Mouse (Mus musculus): Measurements from ENCODE around the gene Gnl1.
"Not testable (repeated sequence)": the region's sequence is repeated elsewhere in the genome, so short reads cannot be mapped to it uniquely, and the experiment has no call there.

The Gnl1 gene

GRCm38 (mm10) chr17:35979401-35980362 is at the start of gene Gnl1, which contains the start of gene Prr3:
Gene Gnl1, plus strand, starts transcription at chr17:35979851.
Gene Prr3, minus strand, starts transcription at chr17:35980236.
- DNase-seq (ENCODE audit: low read depth), result peak; percentile 96

DNA sequence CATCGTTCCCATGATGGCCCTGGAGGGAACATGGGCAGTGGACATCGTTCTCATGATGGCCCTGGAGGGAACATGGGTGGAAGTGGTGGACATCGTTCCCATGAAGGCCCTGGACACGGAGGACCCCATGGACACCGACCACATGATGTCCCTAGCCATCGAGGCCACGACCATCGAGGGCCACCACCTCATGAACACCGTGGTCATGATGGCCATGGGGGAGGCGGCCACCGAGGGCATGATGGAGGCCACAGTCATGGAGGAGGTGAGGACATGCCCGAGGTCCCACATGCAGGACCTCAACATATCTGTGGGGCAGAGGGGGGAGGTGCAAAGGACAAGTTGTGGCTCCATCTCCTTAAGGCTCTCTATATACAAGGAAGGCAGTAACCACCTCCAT is 49.0 kb upstream of the Gnl1 start:
- no peak for DNase-seq (ENCODE audit: low read depth)

- no peak for DNase-seq (ENCODE audit: low read depth)
Measured at GRCm38 (mm10) chr17:35932608-35933007, 47.0 kb upstream of the Gnl1 start.

- not testable (repeated sequence) for DNase-seq (ENCODE audit: low read depth)
Measured at GRCm38 (mm10) chr17:35935763-35936162, 43.9 kb upstream of the Gnl1 start.

GRCm38 (mm10) chr17:35937700-35938348 is 41.8 kb upstream of the Gnl1 start:
- DNase-seq (ENCODE audit: low read depth), result peak; percentile 86

DNA sequence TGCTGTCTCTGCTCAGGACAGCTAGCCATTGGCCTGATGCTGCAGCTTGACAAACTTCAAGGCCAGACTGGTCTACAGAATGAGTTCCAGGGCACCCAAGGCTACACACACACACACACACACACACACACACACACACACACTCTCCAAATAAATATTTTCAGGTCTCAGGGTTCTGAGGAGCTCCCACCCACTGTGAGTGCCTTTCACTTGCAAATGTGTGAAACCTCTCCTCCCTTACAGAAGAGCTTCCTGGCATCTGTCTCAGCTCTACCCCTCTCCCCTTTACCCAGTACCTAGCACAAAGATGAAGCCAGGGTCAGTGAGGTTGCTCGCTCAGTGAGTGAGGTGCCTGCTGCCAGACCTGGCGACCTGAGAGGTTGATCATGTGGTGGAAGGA is 40.5 kb upstream of the Gnl1 start:
- no peak for DNase-seq (ENCODE audit: low read depth)

DNA sequence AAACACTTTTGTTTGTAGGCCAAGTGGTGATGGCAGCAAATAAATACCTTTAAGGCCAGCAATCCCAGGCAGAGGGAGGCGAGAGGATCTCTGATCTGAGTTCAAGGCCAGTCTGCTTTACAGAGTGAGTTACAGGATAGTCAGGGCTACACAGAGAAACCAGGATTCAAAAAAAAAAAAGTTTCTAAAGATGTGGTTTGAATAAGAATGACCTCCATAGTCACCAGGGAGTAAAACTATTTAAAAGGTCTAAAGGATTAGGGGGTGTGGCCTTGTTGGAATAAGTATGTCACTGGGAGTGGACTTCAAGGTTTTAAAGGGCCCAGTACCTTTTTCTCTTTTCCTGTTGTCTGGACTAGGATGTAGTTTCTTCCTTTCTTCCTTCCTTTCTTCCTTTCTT is 39.7 kb upstream of the Gnl1 start:
- DNase-seq (ENCODE audit: low read depth), result no peak

GRCm38 (mm10) chr17:35950946-35951345 is 28.7 kb upstream of the Gnl1 start:
- DNase-seq (ENCODE audit: low read depth), result not testable (repeated sequence)

DNA sequence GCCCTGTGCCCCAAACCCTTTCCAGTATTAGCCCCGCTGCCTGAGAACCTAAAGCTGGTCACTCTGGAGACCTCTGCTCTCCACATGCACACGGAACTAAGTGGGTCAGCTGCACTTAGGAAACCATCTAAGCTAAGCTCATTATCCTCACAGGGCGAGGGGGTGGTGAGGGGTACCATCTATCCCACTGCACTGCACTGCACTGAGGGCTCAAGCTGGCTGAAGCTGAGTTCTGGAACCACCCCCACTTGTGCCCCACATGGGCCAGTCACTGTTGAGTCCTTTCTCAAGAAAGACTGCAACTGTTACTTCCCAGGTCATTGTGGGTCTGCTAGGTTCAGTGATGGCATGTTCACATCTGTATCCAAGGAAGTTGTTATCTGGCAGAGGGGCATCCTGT is 27.1 kb upstream of the Gnl1 start:
- DNase-seq (ENCODE audit: low read depth), result not testable (repeated sequence)

- no peak for DNase-seq (ENCODE audit: low read depth)
Measured at GRCm38 (mm10) chr17:35954665-35955064, 25.0 kb upstream of the Gnl1 start.

DNA sequence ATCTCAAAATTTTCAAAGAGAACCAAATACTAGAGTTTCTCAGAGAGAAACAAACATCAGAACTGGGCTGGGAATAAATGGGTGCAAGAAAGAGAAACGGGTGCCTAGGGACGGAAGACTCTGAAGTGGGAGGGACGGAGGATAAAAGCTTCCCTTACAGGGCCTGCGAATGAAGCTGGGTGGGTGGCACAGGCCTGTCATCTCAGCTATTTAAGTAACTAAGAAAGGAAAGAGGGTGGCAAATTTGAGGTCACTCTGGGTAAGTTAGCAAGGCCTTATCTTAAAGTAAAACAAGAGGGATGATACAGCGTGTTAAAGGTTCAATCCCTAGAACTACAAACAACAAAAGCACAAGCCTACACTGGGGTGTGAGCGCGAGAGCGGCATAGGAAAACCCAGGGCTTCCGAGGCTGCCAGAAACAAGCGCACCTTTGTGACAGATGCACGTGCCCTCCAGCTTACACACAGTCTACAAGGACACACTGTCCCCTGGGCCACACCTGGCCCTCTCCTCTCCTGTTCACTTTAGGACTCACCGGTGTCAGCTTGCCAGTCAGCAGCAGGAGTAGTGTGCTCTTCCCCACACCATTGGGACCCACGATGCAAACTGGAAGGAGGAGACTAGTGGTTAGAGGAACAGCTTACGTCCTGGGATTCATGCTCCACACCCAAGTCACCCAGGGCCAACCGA is 21.0 kb upstream of the Gnl1 start:
- no peak for DNase-seq (ENCODE audit: low read depth)

DNA sequence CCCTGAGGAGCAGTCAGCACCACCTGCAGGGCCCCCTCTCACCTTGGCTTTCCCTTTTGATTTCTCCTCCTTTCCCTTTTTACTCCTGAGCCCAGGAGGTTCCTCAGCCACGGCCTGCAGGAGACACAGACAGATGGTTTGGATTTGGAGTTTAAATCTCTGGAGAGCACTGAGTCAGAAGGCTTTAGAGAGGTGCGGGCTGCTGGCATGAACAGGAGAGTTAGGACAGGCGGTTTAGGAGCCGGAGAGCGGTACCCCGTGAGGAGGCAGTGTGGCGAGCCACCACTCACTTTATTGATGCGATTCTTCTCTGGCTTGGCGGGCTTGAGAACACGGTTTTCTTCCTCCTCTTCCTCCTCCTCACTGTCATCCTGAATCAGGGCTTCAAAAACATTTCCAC is 16.4 kb upstream of the Gnl1 start:
- DNase-seq (ENCODE audit: low read depth), result no peak

DNA sequence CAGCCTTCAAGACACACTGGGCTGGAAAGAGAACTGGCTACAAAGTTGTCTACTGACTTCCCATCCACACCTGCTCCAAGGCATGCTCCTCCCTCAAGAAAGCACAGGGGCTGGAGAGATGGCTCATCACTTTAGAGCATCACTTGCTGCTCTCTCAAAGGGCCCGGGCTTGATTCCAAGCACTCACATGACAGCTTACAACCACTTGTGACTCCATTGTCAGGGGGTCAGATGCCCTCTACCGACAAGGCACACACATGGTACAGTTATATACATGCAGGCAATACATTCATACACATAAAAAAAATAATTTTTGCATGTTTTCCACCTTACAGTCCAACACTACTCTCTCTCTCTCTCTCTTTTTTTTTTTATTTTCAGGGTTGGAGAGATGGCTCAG is 12.0 kb upstream of the Gnl1 start:
- DNase-seq (ENCODE audit: low read depth), result no peak

DNA sequence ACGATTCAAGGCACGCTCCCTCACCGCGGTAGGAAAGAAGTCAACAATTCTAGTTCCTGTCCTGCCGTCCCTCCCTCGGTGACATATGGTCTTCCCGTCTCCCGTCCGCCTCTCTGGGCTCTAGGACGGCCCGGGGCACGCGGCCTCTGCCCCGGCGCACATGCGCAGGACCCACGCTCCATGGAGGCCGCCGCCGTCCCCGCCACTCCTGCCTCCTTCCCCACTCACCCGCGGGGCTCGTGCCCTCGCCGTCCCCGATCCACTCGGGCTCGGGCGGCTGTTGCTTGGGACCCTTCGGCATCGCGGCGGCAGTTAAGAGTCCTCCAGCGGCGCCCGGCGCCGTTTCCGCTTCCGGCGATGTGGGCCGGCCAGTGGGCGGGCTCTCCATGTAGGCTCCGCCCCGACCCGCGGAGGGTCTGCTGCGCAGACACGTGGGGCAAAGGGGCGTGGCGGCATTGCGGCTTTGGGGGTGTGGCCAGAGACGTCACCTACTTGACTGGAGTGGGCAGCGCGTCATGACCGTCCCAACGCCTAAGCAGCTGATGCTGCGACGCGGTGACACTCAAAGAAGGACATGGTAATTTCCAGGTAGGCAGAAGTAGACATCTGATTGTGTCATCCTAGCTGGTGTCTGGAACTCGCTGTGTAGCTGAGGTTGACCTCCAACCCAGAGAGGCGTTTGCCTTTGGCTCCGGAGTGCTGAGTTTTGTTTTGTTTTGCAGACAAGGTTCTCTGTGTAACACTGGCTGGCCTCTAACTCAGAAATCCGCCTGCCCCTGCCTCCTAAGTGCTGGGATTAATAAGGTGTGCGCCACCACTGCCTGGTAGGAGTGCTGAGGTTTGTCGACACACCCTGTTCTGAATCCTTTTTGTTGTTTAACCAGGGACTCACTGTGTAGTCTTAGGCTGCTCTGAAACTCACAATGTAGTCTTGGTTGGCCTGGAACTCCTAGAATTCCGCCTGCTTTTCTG is 9.9 kb upstream of the Gnl1 start, which contains the start of gene Abcf1:
Abcf1 (minus strand) TSS at position 344 of the 972 bp plus-strand sequence.
- DNase-seq (ENCODE audit: low read depth), result peak; percentile 97

GRCm38 (mm10) chr17:35972131-35972530 is 7.5 kb upstream of the Gnl1 start:
- DNase-seq (ENCODE audit: low read depth), result peak; percentile 56

DNA sequence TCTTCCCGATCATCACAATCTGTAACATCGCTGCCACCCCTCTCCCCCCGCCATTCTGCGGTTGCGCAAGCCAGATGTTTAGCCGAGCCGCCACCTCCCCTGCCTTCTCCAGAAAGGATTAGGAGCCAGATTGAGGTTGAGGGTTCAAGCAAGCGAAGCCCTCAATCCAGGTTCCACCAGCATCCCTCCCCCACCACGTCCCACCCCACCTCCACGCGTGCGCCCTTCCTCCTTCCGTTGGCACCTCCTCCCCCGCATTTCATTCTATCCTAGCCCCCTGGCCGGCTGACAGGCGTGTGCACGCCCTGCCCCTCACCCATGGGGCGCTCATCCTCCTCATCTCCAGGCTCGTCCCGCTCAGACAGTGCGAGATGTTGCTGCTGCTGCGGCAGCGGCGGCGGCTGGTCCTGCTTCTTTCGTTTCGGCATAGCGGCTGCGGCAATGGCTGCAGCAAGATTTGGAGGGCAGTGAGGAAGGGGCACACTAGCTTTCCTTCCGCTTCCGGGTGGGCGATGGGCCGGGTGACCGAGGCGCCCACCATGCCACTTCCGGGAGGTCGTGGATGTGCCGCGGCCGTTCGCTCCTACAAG is 745 bp upstream of the Gnl1 start:
- peak; percentile 63 for DNase-seq (ENCODE audit: low read depth)

DNA sequence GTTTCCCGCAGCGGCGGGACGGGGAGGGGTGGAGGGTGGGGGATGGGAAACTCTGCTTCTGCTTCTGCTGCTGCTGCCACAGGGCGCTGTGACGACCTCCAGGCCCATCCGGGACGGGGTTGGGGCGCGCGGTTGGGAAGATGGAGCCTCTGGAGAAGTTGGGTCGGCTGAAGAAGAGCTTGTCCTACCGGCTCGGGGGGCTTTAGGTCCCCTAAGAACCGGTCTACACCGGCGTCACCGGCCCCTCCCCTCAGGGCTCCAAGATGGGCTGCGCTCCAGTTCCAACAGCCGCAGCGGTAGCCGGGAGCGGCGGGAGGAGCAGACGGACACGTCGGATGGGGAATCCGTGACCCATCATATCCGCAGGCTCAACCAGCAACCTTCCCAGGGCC is 708 bp downstream of the Gnl1 start:
- no peak for DNase-seq (ENCODE audit: low read depth)

GRCm38 (mm10) chr17:35981776-35982175 is 2.1 kb downstream of the Gnl1 start:
- no peak for DNase-seq (ENCODE audit: low read depth)

DNA sequence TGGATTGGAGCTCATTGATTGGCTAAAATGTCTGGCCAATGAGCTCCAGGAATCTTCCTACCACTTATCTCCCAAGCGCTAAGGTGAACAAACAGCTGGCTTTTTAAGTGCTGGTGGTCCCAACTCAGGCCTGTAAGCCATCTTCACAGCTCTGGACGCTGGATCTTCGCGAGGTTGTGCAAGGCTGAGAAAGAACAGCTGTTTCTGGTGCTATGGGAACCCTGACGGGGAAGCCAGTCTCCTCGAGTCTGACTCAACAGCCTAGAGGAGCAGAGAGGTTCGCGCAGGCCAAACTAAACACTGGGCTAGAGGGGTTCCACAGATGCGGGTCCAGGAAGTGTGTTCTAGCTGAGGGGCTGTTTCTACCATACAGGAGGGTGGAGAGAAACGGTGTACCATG is 12.1 kb downstream of the Gnl1 start:
- no peak for DNase-seq (ENCODE audit: low read depth)

DNA sequence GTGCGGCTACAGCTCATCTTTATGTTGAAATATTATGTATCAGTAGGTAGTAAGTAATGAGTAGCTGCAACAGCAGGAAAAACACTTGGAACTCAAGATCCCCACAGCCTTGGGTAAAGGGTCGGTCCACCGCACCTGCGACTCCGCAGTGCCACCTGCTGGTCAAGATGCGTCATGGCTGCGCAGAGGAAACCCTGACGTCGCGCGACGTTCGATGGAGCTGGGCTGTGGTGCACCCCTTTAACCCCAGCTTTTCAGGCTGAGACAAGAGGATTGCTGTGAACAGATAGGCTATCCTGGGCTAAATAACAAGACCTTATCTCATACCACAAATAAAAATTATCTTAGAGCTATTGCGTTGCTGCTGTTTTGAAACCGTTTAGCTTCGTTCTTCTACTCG is 14.0 kb downstream of the Gnl1 start:
- DNase-seq (ENCODE audit: low read depth), result peak; percentile 88

All from 416B (cell line).